Mouse (Mus musculus) layer of hippocampus, postnatal 14 days (tissue): ENCODE data around the gene Vamp8. TPM values are rescaled to one million over a fixed set of nuclear protein-coding genes. Genes with fewer than 3 reads are reported as not detected.
A peak's percentile ranks its signal among the peaks of the same experiment; 100 is the strongest.

Experiments
- DNase-seq, 2 experiments: peaks; one replicate each; pipeline ENCODE4 v3.0.0; 2021 to 2022; ENCODE audit warnings: low spot score in 2 of 2, mixed read lengths in 1 of 2
- total RNA-seq, 2 experiments: library from RNA; stranded (reverse); gene quantifications; 2 replicates each; pipeline ENCODE4 v1.2.3; 2021

The Vamp8 gene
- total RNA-seq, 2 experiments from 2014 or later, result 11.4 to 15.3 TPM

DNA sequence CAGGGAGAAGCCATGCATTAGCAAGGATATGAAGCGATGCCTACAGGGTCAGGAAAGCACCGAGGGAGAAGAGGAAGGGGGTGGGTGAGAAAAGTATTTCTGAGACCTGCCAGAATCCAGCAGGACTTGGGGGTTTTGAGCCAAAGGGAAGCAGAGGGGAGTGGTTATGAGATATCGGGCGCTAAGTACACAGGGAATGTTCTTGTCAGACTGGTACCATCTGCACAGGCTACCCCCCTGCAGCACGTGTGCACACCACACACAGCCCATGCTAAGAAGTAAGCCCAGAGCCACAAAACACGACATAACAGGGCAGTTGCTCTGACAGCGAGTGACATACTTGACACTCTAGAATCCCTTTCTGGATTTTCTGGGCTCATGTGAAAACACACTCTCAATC lies 16.3 kb downstream of the Vamp8 start:
- no peak for DNase-seq

DNA sequence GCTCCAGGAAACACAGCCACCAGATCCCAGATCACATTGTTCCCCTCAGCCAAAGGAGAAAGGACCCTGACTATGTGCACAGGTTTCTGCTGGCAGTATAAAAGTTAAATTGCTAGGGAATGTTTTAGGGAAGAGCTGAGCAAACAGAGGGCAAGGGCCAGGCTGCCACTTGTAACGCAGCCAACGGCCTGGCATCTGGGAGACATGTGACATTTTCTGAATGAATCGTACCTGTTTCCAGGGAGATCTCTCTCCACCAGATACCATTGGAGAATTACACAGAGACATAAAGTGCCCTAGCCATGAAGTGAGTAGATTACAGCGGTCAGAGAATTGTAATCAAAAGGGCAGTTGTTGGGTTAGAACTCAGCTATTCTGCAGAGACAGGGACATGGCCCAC lies 17.3 kb downstream of the Vamp8 start:
- DNase-seq, result no peak

DNA sequence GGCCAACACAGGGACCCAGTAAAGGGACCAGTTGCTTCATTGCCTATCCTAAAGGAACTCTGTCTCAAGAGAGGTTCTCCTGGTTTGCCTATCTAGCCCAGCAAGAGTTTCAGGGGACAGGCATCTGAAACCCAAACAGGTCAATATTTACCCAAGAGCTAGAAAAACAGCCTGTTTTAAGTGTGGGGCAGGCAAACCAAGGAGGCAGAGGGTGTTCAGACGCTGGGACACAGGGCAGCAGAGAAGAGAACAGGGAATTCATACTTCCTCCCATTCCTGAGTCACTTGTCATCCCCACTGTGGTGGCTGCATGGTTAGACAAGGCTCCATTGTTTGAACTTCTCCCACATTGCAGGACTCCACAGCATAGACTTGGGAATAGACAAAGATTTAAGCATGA lies 18.9 kb downstream of the Vamp8 start:
- DNase-seq, result no peak

DNA sequence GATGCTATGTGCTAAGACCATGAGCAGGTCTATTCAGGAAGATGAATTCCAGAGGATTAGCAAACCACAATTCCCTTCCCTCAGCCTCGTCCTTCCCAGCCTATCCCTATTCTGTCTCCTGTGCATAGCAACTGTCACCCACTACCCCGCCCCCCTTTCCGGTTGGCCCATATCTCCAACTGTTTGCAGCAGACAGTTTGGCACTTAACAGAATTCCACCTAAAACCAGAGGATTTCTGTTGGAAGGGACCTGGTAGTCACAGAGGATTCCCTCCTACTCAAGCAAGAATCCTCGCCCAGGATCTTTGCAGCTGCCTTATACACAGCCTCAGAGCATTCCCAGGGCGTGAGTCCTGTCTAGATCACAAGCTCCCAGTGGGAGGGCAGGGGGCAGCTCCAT lies 19.4 kb downstream of the Vamp8 start:
- DNase-seq, result peak in 1 of 2 experiments; percentile 58

DNA sequence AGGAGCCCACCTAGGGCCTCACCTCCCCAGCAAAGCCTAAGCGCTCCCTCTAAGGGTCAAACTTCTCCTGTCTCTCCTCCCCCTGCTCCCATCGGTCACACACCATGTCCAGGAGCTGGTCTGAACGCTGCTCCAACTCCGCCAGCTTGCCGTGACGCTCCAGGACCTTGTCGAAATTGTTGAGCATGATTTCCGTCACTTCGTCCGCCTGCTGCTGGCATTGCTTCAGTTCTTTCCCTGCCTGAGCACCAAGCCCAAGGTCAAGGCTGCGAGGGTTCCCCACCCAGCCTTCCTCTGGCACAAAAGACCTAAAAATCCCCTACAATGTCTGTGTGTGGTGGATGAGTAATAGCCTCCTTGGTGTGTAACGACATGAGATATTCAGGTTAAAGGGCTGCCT lies 20.4 kb downstream of the Vamp8 start:
- no peak for DNase-seq

DNA sequence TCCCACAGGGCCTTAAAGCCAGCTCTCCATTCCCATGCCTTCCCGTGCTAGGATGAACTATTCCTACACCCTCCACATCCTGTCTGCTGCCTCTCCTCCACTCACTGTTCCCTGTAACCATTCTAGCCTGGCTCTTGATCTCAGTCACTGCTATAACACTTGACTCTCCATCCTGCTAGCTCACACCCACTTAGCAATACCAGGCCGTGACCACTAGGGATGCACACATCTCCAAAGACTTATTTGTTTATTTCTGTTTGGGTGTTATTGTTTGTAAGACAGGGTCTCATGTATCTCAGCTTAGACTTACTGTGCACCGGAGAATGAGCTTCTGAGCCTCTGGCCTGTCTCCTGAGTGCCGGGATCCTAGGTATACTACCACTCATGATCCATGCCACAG lies 20.9 kb downstream of the Vamp8 start:
- no peak for DNase-seq

DNA sequence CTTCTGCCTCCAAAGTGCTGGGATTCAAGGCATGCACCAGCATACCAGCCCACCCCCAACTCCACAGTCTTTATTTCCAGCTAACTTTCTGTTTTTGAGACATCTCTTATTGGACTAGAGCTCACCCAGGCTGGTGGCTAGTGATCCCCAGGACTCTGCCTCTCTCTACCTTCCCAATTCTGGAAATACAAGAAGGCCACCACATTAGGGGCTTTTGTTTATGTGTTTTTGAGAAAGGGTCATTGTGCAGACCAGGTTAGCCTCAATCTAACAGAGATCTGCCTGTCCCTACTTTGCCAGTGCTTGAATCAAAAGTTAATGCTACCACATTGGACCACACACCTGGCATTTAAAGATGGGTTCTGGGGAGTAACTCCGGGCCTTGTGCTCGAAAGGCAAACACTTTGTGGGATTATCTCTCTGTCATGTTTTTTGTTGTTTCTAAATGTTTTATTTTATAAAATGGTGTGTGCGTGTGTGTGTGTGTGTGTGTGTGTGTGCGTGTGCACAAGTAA lies 23.0 kb downstream of the Vamp8 start:
- no peak for DNase-seq

DNA sequence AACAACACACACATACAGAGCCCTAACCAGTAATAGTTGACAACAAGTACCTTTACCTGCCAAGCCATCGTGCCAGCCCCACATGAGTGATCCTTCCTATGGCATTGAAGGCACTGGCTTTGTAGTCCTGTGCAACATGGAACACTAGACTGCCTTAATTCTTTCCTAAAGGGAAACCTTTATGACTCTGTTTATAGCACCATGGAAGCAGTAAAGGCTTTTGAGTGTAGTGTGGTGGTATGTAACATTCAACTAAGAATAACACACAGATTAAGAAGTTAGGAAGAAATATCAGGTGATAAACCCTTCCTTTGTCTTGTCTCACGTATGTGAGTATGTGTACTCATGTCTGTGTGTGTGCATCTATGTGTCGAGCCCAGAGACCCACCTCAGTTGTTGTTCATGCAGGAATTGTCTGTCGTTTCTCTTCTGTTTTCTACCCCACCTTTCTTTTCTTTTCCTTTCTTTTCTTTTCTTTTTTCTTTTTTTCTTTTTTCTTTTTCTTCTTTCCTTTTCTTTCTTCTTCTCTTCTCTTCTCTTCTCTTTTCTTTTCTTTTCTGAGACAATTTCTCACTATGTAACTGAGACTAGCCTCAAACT lies 23.6 kb downstream of the Vamp8 start, which contains the start of gene Rnf181:
Gene Rnf181, minus strand, starts transcription at position 113 of the 600 bp plus-strand sequence.
- DNase-seq, result no peak

DNA sequence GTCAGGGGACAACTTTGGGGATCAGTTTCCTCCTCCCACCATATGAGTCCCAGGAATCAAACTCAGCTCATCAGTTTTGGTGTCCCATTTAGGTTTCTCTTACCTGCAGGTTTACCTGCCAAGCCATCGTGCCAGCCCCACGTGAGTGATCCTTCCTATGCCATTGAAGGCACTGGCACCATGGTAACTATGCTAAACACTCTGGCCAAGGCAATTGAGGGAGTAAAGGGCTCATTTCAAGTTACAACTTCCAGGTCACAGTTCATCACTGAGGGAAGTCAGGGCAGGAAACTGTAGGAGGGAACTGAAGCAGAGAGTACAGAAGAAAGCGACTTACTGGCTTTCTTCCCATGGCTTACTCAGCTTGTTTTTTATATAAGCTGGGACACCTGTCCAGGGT lies 24.2 kb downstream of the Vamp8 start:
- no peak for DNase-seq

DNA sequence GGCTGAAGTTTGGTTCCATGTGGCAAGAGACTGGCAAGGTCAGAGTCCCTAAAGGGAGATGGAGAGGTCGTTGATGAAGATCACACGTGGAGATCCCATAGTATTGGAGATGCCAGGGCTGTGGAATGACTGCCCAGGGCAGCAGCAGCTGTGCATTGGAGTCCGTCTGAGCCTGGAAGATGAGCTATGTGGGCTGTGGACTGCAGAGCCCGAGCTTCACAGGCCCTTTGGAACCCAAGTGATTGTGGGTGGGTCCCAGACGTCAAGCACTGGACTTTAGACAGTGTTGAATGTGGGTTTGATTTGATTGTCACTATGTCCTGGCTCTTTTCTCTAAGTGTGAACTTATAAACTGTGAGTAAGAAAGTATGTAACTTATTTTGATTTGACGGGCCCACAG lies 25.5 kb downstream of the Vamp8 start:
- no peak for DNase-seq

DNA sequence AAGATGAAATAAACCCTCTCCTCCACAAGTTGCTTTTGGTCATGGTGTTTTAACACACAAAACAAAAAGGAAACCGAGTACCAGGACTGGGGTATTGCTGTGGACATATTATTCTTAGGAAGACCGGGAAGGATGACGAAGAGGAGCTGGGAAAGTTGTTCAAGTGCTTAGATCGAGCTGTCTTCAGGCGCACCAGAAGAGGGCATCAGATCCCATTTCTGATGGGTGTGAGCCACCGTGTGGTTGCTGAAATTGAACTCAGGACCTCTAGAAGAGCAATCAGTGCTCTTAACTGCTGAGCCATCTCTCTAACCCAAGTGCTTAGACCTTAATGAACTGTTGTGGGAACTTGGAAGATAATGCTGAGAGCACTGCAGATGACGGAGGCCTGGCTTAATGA lies 26.5 kb downstream of the Vamp8 start:
- no peak for DNase-seq

DNA sequence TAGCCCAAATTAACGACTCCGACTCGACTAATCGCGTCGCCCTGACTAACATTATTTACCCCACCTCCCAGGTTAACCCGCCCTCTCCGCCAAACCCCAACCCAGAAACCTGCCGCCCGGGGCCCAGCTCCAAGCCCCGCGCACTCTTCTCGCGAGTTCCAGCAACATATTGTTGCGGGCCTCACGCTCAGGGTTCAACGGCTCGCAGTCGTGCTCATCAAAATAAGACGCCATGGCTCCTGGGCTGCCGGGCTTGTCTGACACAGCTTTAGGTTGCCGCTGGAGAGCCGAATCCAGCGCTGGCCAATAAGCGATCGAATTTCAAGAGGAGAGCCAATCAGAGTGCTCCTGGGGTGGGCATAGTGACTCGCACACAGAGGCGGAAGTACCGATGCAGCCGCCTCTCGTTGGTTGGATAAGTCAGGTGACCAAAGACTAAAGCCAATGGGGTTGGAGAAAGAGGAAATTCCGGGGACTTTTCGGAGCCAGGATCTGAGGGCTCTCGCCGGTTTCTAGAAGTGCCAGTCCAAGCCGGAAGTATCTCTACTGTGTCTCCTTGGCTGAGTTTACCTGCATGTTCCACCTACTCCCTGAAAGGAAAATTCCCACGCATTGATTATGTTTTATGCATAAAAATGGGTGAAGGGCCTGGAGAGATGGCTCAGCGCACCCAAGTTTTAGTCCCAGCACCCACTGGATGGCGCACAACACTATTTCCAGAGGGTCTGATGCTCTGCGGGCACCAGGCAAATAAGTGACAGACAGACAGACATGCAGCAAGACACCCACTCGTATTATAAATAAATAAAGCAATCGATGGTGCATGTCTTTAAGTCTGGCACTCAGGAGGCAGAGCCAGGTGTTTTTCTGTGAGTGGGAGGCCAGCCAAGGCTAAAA lies 28.1 kb downstream of the Vamp8 start:
- peak; percentile 93 to 98 for DNase-seq

DNA sequence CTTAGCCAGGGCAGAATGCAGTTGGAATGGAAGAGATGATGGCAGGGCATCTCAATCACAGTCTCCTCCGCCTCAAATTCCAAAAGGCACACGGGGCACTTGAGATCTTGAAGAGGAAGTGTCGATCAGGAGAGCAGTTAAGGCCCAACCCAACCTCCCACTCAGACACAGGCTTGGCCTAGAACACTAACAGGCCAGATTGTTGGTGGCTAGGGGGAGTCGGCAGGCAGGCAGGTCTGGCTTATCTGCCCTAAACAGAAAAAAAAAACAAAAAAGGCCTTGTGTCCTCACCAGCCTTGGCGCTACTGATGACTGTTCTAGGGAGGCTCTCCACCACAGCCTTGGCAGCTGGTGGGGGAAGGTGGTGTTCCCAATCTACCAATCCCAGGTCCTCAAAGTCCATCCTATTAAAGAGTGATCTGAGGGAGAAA lies 29.4 kb downstream of the Vamp8 start:
- DNase-seq, result no peak

DNA sequence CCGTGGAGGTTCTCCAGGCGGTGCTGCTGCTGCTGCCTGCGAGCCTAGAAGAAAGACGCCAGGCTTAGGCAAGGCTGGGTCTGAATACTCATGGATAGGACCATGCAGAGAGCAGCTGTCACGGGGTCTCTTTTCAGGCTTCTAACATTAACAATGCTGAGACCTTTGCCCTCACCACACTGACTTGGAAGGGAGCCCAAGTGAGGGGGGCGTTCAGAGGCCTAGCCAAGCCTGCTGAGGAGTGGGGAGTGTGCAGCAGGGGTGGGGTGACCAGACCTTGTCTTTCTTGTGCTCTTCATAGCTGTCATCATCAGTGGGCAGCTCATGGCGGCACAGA lies 29.9 kb downstream of the Vamp8 start:
- no peak for DNase-seq

DNA sequence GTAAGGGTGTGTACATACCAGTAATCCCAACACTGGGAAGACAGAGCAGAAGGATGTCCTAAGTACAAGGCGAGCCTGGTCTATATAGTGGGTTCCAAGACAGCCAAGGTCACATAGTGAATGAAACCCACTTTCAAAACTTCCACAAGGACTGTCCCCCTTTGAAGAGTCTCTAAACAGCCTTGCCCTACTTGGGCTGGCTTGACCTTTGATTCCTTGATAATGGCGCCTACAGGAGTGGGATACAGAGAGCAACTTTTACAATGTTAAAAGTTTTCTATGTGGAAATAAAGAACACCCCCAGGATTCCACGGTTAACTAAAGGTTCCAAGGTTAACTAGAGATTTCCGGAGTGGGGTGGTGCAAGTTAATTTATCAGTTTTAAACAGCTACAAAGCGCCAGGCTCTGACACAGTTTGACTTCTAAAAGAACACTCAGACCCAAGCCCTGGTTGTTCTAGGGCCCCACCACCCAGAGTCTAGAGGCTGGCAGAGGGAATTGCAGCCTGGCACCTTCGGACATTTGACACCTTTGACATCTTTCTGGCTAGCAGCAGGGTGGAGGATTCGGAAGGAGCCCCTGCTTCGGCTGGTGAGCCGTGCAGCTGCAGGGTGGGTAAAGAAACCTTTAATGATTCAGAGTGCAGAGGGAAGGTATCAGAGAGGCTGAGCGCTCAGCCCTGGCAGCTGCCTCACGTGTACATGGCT lies 30.5 kb downstream of the Vamp8 start:
- no peak for DNase-seq

DNA sequence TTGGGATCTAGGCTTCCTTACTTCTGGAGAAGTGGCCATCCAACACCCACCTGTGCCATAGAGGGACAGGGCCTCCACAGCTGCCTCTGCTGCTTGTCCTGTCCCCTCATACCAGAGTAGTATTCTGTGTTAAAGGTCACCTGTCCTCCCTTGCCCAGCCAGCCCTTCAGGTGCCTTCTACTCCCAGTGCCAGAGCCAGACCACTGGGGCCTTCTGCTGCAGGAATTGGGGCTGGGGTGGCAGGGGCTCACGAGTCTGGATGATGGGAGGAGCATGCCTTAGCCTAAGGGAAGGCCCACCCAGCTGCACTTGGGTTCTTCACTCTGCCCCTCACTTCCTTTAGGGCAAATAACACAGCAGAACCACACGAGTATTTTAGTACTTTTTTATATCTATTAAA lies 31.2 kb downstream of the Vamp8 start:
- DNase-seq, result no peak

DNA sequence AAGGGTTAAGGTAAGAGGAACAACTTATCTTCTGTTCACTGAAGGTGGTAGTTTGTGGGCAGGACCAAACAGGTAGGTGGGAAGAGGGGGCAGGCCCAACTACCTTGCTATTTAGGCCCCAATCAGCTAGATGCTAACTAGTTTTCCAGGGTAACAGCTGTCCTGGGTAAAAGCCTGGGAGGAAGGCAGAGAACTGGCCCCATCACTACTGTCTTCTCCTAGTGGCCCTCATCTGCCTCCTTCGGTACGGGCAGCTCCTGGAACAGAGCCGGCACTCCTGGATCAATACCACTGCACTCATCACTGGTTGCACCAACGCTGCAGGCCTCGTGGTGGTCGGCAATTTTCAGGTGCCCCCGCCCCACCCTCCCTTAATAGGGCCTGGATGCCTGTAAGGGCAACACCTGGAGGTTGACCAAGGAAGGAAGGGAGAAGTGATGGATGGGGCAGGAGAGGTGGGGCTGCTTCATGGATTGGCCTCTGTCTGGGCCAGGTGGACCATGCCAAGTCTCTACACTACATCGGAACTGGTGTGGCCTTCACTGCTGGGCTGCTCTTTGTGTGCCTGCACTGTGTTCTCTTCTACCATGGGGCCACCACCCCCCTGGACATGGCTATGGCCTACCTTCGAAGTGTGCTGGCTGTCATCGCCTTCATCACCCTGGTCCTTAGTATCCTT lies 32.3 kb downstream of the Vamp8 start:
- DNase-seq, result no peak

DNA sequence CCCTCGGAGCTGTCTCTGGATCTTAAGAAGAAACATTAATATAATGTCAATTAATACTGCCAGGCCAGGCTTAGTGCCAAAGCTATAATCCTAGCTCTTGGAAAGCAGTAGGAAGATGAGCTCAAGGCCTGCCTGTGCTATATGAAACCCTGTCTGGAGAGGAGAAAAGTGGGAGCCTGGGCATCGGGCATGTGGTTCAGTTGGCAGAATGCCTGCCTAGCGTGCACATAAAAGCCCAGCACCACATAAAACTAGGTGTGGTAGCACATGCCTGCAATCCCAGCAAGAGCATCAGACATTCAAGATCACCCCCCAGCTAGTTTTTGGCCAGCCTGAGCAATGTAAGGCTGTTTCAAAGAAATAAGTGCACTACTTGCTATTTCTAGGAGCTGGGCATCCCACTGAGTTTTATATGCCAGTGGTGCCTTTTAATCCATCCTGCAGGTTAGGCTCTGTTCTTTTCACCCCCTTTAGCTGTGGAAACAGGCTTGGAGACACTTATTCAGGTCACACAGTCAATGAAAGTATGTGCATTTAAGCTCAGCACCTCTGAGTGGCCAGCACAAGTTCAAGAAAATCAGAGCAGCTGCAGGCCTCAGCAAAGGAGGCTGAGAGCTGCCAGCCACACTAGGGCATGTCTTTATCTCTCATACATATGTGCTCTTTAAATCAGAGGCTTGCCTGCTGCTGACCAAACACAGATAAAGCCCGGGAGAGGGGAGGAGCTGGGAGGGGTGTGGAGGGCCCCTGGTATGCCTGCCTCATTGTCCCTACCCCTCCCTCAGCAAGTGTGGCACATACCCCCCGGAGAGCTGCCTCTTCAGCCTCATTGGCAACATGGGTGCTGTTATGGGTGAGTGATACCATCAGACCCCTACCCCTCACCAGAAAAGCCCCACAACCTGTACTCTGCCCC lies 33.1 kb downstream of the Vamp8 start:
- no peak for DNase-seq

DNA sequence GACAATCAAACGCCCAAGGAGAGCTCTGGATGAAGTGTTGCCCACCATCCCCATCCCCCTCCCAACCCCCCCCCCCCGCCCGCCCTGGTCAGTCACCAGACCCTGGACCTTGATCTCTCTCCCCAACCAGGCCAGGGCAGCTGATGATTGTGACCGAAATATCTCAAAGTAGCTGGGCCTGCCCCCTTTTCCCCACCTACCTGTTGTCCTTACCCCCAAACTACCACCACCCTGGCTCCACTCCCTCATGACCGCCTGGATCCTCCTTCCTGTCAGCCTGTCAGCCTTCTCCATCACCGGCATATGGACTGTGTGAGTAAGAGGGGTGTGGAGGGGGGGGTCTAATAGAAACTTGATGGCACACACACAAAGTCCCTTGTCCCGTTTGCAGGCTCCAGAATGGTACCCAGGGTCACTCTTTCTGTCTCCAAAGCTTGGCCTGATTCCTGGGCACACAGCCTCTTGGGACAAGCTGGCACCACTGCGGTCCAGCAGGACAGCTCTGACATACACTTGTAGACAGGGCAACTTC lies 34.4 kb downstream of the Vamp8 start:
- no peak for DNase-seq
